Mouse (Mus musculus): ENCODE data around the gene Sprr2h.

Sprr2h gene

GRCm38 (mm10) chr3:92385385-92385784 is at the start of gene Sprr2h:
Gene Sprr2h, plus strand, starts transcription at chr3:92385685.
- no peak for DNase-seq

GRCm38 (mm10) chr3:92336278-92336677 is 49.2 kb upstream of the Sprr2h start:
- DNase-seq: no peak

GRCm38 (mm10) chr3:92338840-92339239 is 46.6 kb upstream of the Sprr2h start, which contains the start of gene Sprr2d:
Gene Sprr2d, plus strand, starts transcription at chr3:92339140.
- DNase-seq: no peak

GRCm38 (mm10) chr3:92351843-92352242 is 33.6 kb upstream of the Sprr2h start, which contains the start of gene Sprr2e:
Gene Sprr2e, plus strand, starts transcription at chr3:92352143.
- DNase-seq: no peak

GRCm38 (mm10) chr3:92361619-92362018 is 23.9 kb upstream of the Sprr2h start:
- no peak for DNase-seq

GRCm38 (mm10) chr3:92364887-92365286 is 20.6 kb upstream of the Sprr2h start, which contains the start of gene Sprr2f:
Gene Sprr2f, plus strand, starts transcription at chr3:92365187.
- DNase-seq: no peak

- no peak for DNase-seq
These were observed 11.9 kb upstream of the Sprr2h start for GRCm38 (mm10) chr3:92373613-92374012.

- no peak for DNase-seq
These were observed 8.8 kb downstream of the Sprr2h start for GRCm38 (mm10) chr3:92394301-92394700.

GRCm38 (mm10) chr3:92407691-92408090 is 22.2 kb downstream of the Sprr2h start, which contains the start of gene Sprr2i:
Gene Sprr2i, plus strand, starts transcription at chr3:92407991.
- no peak for DNase-seq

- no peak for DNase-seq
These were observed 32.3 kb downstream of the Sprr2h start, which contains the start of gene Sprr2j-ps for GRCm38 (mm10) chr3:92417782-92418181. Gene Sprr2j-ps, plus strand, starts transcription at chr3:92418082.

- no peak for DNase-seq
These were observed 43.8 kb downstream of the Sprr2h start, which contains the start of gene Gm9774 for GRCm38 (mm10) chr3:92429323-92429722. Gene Gm9774, minus strand, starts transcription at chr3:92429423.

GRCm38 (mm10) chr3:92432282-92432681 is 46.8 kb downstream of the Sprr2h start, which contains the start of gene Sprr2k:
Gene Sprr2k, plus strand, starts transcription at chr3:92432582.
- DNase-seq: no peak

Data from right cerebral cortex, postnatal 4 days (tissue).